Mouse (Mus musculus) small intestine, adult 2 months (tissue): ENCODE results near the gene Crocc2. TPM values are rescaled to one million over a fixed set of nuclear protein-coding genes. Genes with fewer than 3 reads are reported as not detected.

Source experiments
- H3K27ac ChIP-seq: fragments of 200-500 bp; 2 replicates; pipeline ENCODE4 v1.5.1; 2012; ENCODE audit warnings: low read depth, low read length, control low read depth, inconsistent platforms; ENCODE audit not compliant: insufficient read depth
- H3K27me3 ChIP-seq: fragments of 200-500 bp; 2 replicates; pipeline ENCODE4 v1.6.1; 2012; ENCODE audit warnings: mild to moderate bottlenecking, moderate library complexity, low read length, inconsistent platforms; ENCODE audit not compliant: control insufficient read depth, insufficient read depth
- H3K36me3 ChIP-seq: fragments of 200-500 bp; 2 replicates; pipeline ENCODE4 v1.6.1; 2012; ENCODE audit warnings: mild to moderate bottlenecking, low read length, control low read depth, inconsistent platforms; ENCODE audit not compliant: control insufficient read depth, insufficient read depth
- H3K4me1 ChIP-seq: fragments of 200-500 bp; 2 replicates; pipeline ENCODE4 v1.6.1; 2012; ENCODE audit warnings: low read length, inconsistent platforms, mixed read lengths; ENCODE audit not compliant: control insufficient read depth, insufficient read depth, insufficient read length
- H3K4me3 ChIP-seq: fragments of 200-500 bp; 2 replicates; pipeline ENCODE4 v1.5.1; 2012; ENCODE audit warnings: low read depth, mild to moderate bottlenecking, control low read depth, inconsistent platforms, low read length, moderate library complexity
- CTCF ChIP-seq: fragments of 200-500 bp; IDR thresholded peaks from 2 replicates; pipeline ENCODE4 v1.5.1; 2012; ENCODE audit warnings: low read depth, mild to moderate bottlenecking, control low read depth, inconsistent platforms, low read length, moderate library complexity, mixed read lengths; ENCODE audit not compliant: insufficient replicate concordance, insufficient read length; ENCODE audit errors: extremely low read depth
- POLR2A ChIP-seq: fragments of 200-500 bp; IDR thresholded peaks from 2 replicates; pipeline ENCODE4 v1.6.1; 2012; ENCODE audit warnings: low read depth, mild to moderate bottlenecking, control low read depth, inconsistent platforms, low read length, moderate library complexity
- WGBS: fragments of 180-500 bp; shearing (Covaris S2); methylation state at CpG from one replicate; pipeline ENCODE4 v1.1.7; 2018; 5-methylcytosine and 5-hydroxymethylcytosine counted together
- polyA plus RNA-seq: library from polyadenylated mRNA; depleted of rRNA; stranded (reverse); fragments of >200 nt; gene quantifications from 2 replicates; pipeline ENCODE4 v1.2.3, GENCODE M21; 2012

The Crocc2 gene
- polyA plus RNA-seq, 1 experiment, result not detected

- Histone ChIP-seq H3K36me3 (no peaks in the 10 kb centered on the region), H3K27ac (no peak overlapping the region), H3K4me1 (peaks cover 34% of the 10 kb centered on the region), H3K27me3 (no peaks in the 10 kb centered on the region), H3K4me3 (no peak overlapping the region)
- TF ChIP-seq POLR2A, result no peak
- TF ChIP-seq CTCF, result no peak
- 78% methylated on average over 10 of the region's 10 CpGs for WGBS
These were observed 6.6 kb upstream of the Crocc2 start for GRCm38 (mm10) chr1:93161921-93162320.

GRCm38 (mm10) chr1:93162588-93162987, 5.9 kb upstream of the Crocc2 start:
- Histone ChIP-seq H3K4me1 (peaks cover 30% of the 10 kb centered on the region), H3K27ac (no peak overlapping the region), H3K36me3 (no peaks in the 10 kb centered on the region), H3K4me3 (no peak overlapping the region), H3K27me3 (no peaks in the 10 kb centered on the region)
- 90% methylated on average over 7 of the region's 7 CpGs for WGBS
- TF ChIP-seq CTCF (no peak), POLR2A (no peak)

- H3K27ac ChIP-seq, result no peak overlapping the region
- 59% methylated on average over 9 of the region's 9 CpGs for WGBS
- H3K4me1 ChIP-seq, result peaks cover 15% of the 10 kb centered on the region
- TF ChIP-seq POLR2A, result no peak
- TF ChIP-seq CTCF, result no peak
- no peaks in the 10 kb centered on the region for H3K27me3 ChIP-seq
- no peaks in the 10 kb centered on the region for H3K36me3 ChIP-seq
- H3K4me3 ChIP-seq, result no peak overlapping the region
These were observed 3.1 kb upstream of the Crocc2 start for GRCm38 (mm10) chr1:93165447-93165846.

GRCm38 (mm10) chr1:93166346-93167079, 2.0 kb upstream of the Crocc2 start:
- Histone ChIP-seq H3K4me1 (peaks cover 7% of the 10 kb centered on the region; the same call in 1 of the 2 replicates), H3K27ac (no peak overlapping the region), H3K27me3 (no peaks in the 10 kb centered on the region), H3K4me3 (no peak overlapping the region), H3K36me3 (no peaks in the 10 kb centered on the region)
- no peak for TF ChIP-seq POLR2A
- no peak for TF ChIP-seq CTCF
- WGBS, result 89% methylated on average over 11 of the region's 11 CpGs

- no peak for TF ChIP-seq POLR2A
- TF ChIP-seq CTCF, result no peak
- H3K4me1 ChIP-seq, result peaks cover 4% of the 10 kb centered on the region; the same call in 1 of the 2 replicates
- H3K4me3 ChIP-seq, result no peak overlapping the region
- no peaks in the 10 kb centered on the region for H3K36me3 ChIP-seq
- no peak overlapping the region for H3K27ac ChIP-seq
- H3K27me3 ChIP-seq, result peaks cover 5% of the 10 kb centered on the region
- 50% methylated on average over 4 of the region's 4 CpGs for WGBS
These were observed 5.1 kb downstream of the Crocc2 start for GRCm38 (mm10) chr1:93173665-93174064.

GRCm38 (mm10) chr1:93174399-93174798, 5.9 kb downstream of the Crocc2 start:
- Histone ChIP-seq H3K27me3 (peaks cover 5% of the 10 kb centered on the region), H3K27ac (no peak overlapping the region), H3K36me3 (no peaks in the 10 kb centered on the region), H3K4me3 (no peak overlapping the region), H3K4me1 (peaks cover 4% of the 10 kb centered on the region; the same call in 1 of the 2 replicates)
- no peak for TF ChIP-seq POLR2A
- peak; percentile 97; the same call in 1 of the 2 replicates for TF ChIP-seq CTCF
- 2% methylated on average over 4 of the region's 4 CpGs for WGBS

- 54% methylated on average over 6 of the region's 6 CpGs for WGBS
- Histone ChIP-seq H3K4me1 (peaks cover 4% of the 10 kb centered on the region; the same call in 1 of the 2 replicates), H3K4me3 (no peak overlapping the region), H3K36me3 (no peaks in the 10 kb centered on the region), H3K27ac (no peak overlapping the region), H3K27me3 (peaks cover 5% of the 10 kb centered on the region)
- TF ChIP-seq POLR2A, result no peak
- TF ChIP-seq CTCF, result no peak
These were observed 7.3 kb downstream of the Crocc2 start for GRCm38 (mm10) chr1:93175849-93176248.
